Mouse (Mus musculus) forebrain, postnatal 0 days (tissue): ENCODE data around the gene Inpp5a. TPM values are rescaled to one million over a fixed set of nuclear protein-coding genes. Genes with fewer than 3 reads are reported as not detected.

Experiments used
- ATAC-seq: fragments of 200-750 bp; cut with Nextera tagmentation; 2 replicates; pipeline ENCODE4 v1.8.0; 2017; ENCODE audit warnings: mild to moderate bottlenecking, moderate library complexity
- DNase-seq: peaks from one replicate; pipeline ENCODE4 v3.0.0-alpha.2; 2015
- H3K27ac ChIP-seq: fragments of 300-500 bp; sonication (generic); 2 replicates; pipeline ENCODE4 v1.5.1; 2014; ENCODE audit warnings: low read depth, mild to moderate bottlenecking, antibody characterized with exemption, low read length, moderate library complexity, mixed read lengths
- H3K27me3 ChIP-seq: fragments of 300-500 bp; sonication (generic); 2 replicates; pipeline ENCODE4 v1.6.1; 2014; ENCODE audit warnings: mild to moderate bottlenecking, low read length, mixed read lengths; ENCODE audit not compliant: insufficient read depth
- H3K36me3 ChIP-seq: fragments of 300-500 bp; sonication (generic); 2 replicates; pipeline ENCODE4 v1.6.1; 2014; ENCODE audit warnings: mild to moderate bottlenecking, moderate library complexity; ENCODE audit not compliant: insufficient read depth
- H3K4me1 ChIP-seq: fragments of 300-500 bp; sonication (generic); 2 replicates; pipeline ENCODE4 v1.6.1; 2014; ENCODE audit warnings: antibody characterized with exemption; ENCODE audit not compliant: insufficient read depth
- H3K4me2 ChIP-seq: fragments of 300-500 bp; sonication (generic); 2 replicates; pipeline ENCODE4 v1.6.1; 2014; ENCODE audit warnings: low read depth, mild to moderate bottlenecking, moderate library complexity
- H3K4me3 ChIP-seq: fragments of 300-500 bp; sonication (generic); 2 replicates; pipeline ENCODE4 v1.5.1; 2014; ENCODE audit warnings: low read depth, low read length, mixed read lengths
- H3K9ac ChIP-seq: fragments of 300-500 bp; sonication (generic); 2 replicates; pipeline ENCODE4 v1.6.1; 2014; ENCODE audit warnings: mild to moderate bottlenecking
- H3K9me3 ChIP-seq: fragments of 300-500 bp; sonication (generic); 2 replicates; pipeline ENCODE4 v1.6.1; 2016; ENCODE audit warnings: low read length
- CTCF ChIP-seq: sonication (generic); IDR thresholded peaks from 2 replicates; pipeline ENCODE4 v1.5.1; 2016; ENCODE audit warnings: antibody characterized with exemption, control low read depth, low read depth
- WGBS: fragments of 180-500 bp; shearing (Covaris S2); extraction: QIAGEN DNeasy Blood & Tissue Kit; methylation state at CpG from one replicate; pipeline ENCODE4 v1.1.7; 2014; 5-methylcytosine and 5-hydroxymethylcytosine counted together
- polyA plus RNA-seq: library from polyadenylated mRNA; unstranded; fragments of >200 nt; fragmentation: Nextera tagmentation; extraction: Ambion mirVana; gene quantifications from 2 replicates; pipeline ENCODE4 v1.2.1, GENCODE M21; 2015
- total RNA-seq: library from RNA; depleted of rRNA; stranded (reverse); fragments of >200 nt; gene quantifications from 2 replicates; pipeline ENCODE4 v1.2.3, GENCODE M21; 2014

Gene Inpp5a
- total and polyA plus RNA-seq, 2 experiments from 2014 or later: 8.8 to 16.3 TPM

GRCm38 (mm10) chr7:139475896-139476295 lies 87.0 kb downstream of the Inpp5a start:
- DNase-seq (no peak), ATAC-seq (no peak)
- Histone ChIP-seq H3K27me3 (no peaks in the 10 kb centered on the region), H3K9ac (no peak overlapping the region), H3K9me3 (no peaks in the 10 kb centered on the region), H3K27ac (no peak overlapping the region), H3K4me2 (no peak overlapping the region), H3K4me3 (no peak overlapping the region), H3K4me1 (no peaks in the 10 kb centered on the region), H3K36me3 (no peaks in the 10 kb centered on the region)
- WGBS: 46% methylated on average over 4 of the region's 4 CpGs
- TF ChIP-seq CTCF: peak; percentile 48

- H3K4me2 ChIP-seq: no peak overlapping the region
- no peak overlapping the region for H3K9ac ChIP-seq
- DNase-seq: no peak
- no peak for ATAC-seq
- H3K36me3 ChIP-seq: no peaks in the 10 kb centered on the region
- no peaks in the 10 kb centered on the region for H3K4me1 ChIP-seq
- 63% methylated on average over 2 of the region's 2 CpGs for WGBS
- no peak for TF ChIP-seq CTCF
- H3K27ac ChIP-seq: no peak overlapping the region
- no peak overlapping the region for H3K4me3 ChIP-seq
- H3K9me3 ChIP-seq: no peaks in the 10 kb centered on the region
- no peaks in the 10 kb centered on the region for H3K27me3 ChIP-seq
Measured at GRCm38 (mm10) chr7:139476700-139477099, 87.8 kb downstream of the Inpp5a start.

- H3K4me3 ChIP-seq: no peak overlapping the region
- ATAC-seq (no peak), DNase-seq (no peak)
- no peaks in the 10 kb centered on the region for H3K27me3 ChIP-seq
- H3K4me2 ChIP-seq: no peak overlapping the region
- TF ChIP-seq CTCF: no peak
- H3K27ac ChIP-seq: no peak overlapping the region
- no peaks in the 10 kb centered on the region for H3K4me1 ChIP-seq
- no peak overlapping the region for H3K9ac ChIP-seq
- 86% methylated on average over 3 of the region's 3 CpGs for WGBS
- no peaks in the 10 kb centered on the region for H3K36me3 ChIP-seq
- no peaks in the 10 kb centered on the region for H3K9me3 ChIP-seq
Measured at GRCm38 (mm10) chr7:139477748-139478147, 88.8 kb downstream of the Inpp5a start.

- Histone ChIP-seq H3K36me3 (no peaks in the 10 kb centered on the region), H3K27ac (no peak overlapping the region), H3K27me3 (no peaks in the 10 kb centered on the region), H3K9ac (no peak overlapping the region), H3K9me3 (no peaks in the 10 kb centered on the region), H3K4me2 (no peak overlapping the region), H3K4me1 (no peaks in the 10 kb centered on the region), H3K4me3 (no peak overlapping the region)
- TF ChIP-seq CTCF: no peak
- WGBS: 69% methylated on average over 1 of the region's 1 CpGs
- no peak for ATAC-seq
- no peak for DNase-seq
Measured at GRCm38 (mm10) chr7:139479077-139479476, 90.2 kb downstream of the Inpp5a start.

GRCm38 (mm10) chr7:139479626-139480025 lies 90.7 kb downstream of the Inpp5a start:
- Histone ChIP-seq H3K27me3 (no peaks in the 10 kb centered on the region), H3K9ac (no peak overlapping the region), H3K4me2 (no peak overlapping the region), H3K36me3 (no peaks in the 10 kb centered on the region), H3K27ac (no peak overlapping the region), H3K4me1 (no peaks in the 10 kb centered on the region), H3K9me3 (no peaks in the 10 kb centered on the region), H3K4me3 (no peak overlapping the region)
- no peak for TF ChIP-seq CTCF
- ATAC-seq: no peak
- WGBS: 69% methylated on average over 6 of the region's 6 CpGs
- no peak for DNase-seq

- ATAC-seq: peak; percentile 87
- H3K9ac ChIP-seq: no peak overlapping the region
- H3K27me3 ChIP-seq: no peaks in the 10 kb centered on the region
- H3K27ac ChIP-seq: no peak overlapping the region
- peak; percentile 84 for DNase-seq
- TF ChIP-seq CTCF: peak; percentile 92
- no peaks in the 10 kb centered on the region for H3K4me1 ChIP-seq
- no peak overlapping the region for H3K4me2 ChIP-seq
- no peaks in the 10 kb centered on the region for H3K9me3 ChIP-seq
- H3K4me3 ChIP-seq: no peak overlapping the region
- no peaks in the 10 kb centered on the region for H3K36me3 ChIP-seq
- WGBS: 55% methylated on average over 9 of the region's 9 CpGs
Measured at GRCm38 (mm10) chr7:139484206-139484955, 95.5 kb downstream of the Inpp5a start.

GRCm38 (mm10) chr7:139489721-139490211 lies 100.9 kb downstream of the Inpp5a start:
- no peak overlapping the region for H3K27ac ChIP-seq
- H3K4me3 ChIP-seq: no peak overlapping the region
- H3K27me3 ChIP-seq: no peaks in the 10 kb centered on the region
- no peak overlapping the region for H3K9ac ChIP-seq
- H3K4me2 ChIP-seq: no peak overlapping the region
- TF ChIP-seq CTCF: no peak
- no peaks in the 10 kb centered on the region for H3K4me1 ChIP-seq
- H3K36me3 ChIP-seq: no peaks in the 10 kb centered on the region
- WGBS: 64% methylated on average over 3 of the region's 3 CpGs
- no peak for ATAC-seq
- H3K9me3 ChIP-seq: no peaks in the 10 kb centered on the region
- no peak for DNase-seq
